Mouse (Mus musculus) embryonic facial prominence, embryonic 15.5 days (tissue): ENCODE data around the gene Nphp3. TPM values are rescaled to one million over a fixed set of nuclear protein-coding genes. Genes with fewer than 3 reads are reported as not detected.

Experiments used
- ATAC-seq: fragments of 200-750 bp; cut with Nextera tagmentation; 2 replicates; pipeline ENCODE4 v1.8.0; 2017; ENCODE audit warnings: low read depth, moderate TSS enrichment; ENCODE audit not compliant: insufficient number of reproducible peaks, low FRiP score, low TSS enrichment
- H3K27ac ChIP-seq: fragments of 300-500 bp; sonication (generic); replicated peaks from 2 replicates; pipeline ENCODE4 v1.5.1; 2015; ENCODE audit warnings: mild to moderate bottlenecking, inconsistent platforms
- H3K27me3 ChIP-seq: fragments of 300-500 bp; sonication (generic); 2 replicates; pipeline ENCODE4 v1.6.1; 2015; ENCODE audit warnings: inconsistent platforms
- H3K36me3 ChIP-seq: fragments of 300-500 bp; sonication (generic); 2 replicates; pipeline ENCODE4 v1.6.1; 2015; ENCODE audit warnings: mild to moderate bottlenecking, inconsistent platforms
- H3K4me1 ChIP-seq: fragments of 300-500 bp; sonication (generic); 2 replicates; pipeline ENCODE4 v1.6.1; 2015; ENCODE audit warnings: inconsistent platforms
- H3K4me2 ChIP-seq: fragments of 300-500 bp; sonication (generic); replicated peaks from 2 replicates; pipeline ENCODE4 v1.6.1; 2015; ENCODE audit warnings: mild to moderate bottlenecking, inconsistent platforms
- H3K4me3 ChIP-seq: fragments of 300-500 bp; sonication (generic); replicated peaks from 2 replicates; pipeline ENCODE4 v1.5.1; 2015; ENCODE audit warnings: mild to moderate bottlenecking, inconsistent platforms
- H3K9ac ChIP-seq: fragments of 300-500 bp; sonication (generic); 2 replicates; pipeline ENCODE4 v1.6.1; 2015; ENCODE audit warnings: inconsistent platforms
- H3K9me3 ChIP-seq: fragments of 300-500 bp; sonication (generic); replicated peaks from 2 replicates; pipeline ENCODE4 v1.6.1; 2016; ENCODE audit warnings: inconsistent platforms
- WGBS: fragments of 180-500 bp; shearing (Covaris S2); methylation state at CpG from one replicate; pipeline ENCODE4 v1.1.7; 2015; 5-methylcytosine and 5-hydroxymethylcytosine counted together
- polyA plus RNA-seq: library from polyadenylated mRNA; unstranded; fragments of >200 nt; fragmentation: Nextera tagmentation; extraction: Ambion mirVana; gene quantifications from 2 replicates; pipeline ENCODE4 v1.2.1, GENCODE M21; 2015

Nphp3 gene
- 6.8 and 7.1 TPM in 2 replicates for polyA plus RNA-seq

DNA sequence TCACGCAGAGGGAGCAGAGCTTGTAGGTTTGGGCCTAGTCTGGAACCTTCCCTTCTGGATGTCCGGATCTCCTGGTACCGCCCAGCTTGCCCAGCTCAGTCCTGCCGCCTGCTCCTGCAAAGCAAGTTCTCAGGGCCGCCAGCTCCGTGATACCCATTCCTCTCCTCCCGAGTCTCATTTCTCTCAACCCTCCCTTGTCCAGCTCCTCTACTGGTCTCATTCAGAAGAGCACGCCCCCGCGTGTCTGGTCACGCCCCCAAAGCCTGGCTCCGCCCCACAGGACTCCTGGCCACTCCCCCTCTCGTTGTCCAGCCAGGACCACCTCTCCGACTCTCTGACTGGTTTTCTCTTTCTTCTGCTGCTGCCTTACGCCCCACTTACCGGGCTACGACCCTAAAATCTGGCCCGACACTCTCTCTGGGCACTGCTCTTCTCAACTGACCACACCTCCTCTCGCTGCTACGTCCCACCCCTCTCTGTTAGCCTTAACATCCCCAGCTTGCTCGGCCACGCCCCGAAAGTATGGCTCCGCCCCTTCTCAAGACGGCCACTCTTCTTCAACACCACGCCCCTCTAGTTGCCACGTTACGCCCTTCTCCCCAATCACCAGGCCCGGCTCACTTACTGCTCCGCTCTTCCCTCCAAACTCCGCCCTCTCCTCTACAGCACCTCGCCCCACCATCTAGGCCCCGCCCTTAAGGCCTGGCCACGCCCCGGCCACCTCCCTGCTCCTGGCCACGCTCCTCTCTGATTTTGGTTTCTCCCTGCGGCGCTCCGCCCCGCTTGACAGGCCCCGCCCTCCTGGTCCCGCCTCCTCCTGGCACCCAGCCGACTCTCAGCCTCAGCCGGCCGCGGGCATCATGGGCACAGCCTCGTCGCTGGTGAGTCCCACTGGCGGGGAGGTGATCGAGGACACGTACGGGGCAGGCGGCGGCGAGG lies at the start of gene Nphp3:
Nphp3 (plus strand) TSS at position 624 of the 939 bp plus-strand sequence.
- Histone ChIP-seq H3K4me1 (peaks cover 14% of the 10 kb centered on the region), H3K9ac (peak within 1 kb of the TSS; percentile 61), H3K36me3 (peaks cover 13% of the 10 kb centered on the region), H3K4me3 (peak within 1 kb of the TSS; percentile 70), H3K4me2 (peak within 1 kb of the TSS; percentile 71), H3K9me3 (no peaks in the 10 kb centered on the region), H3K27ac (peak within 1 kb of the TSS; percentile 92), H3K27me3 (no peaks in the 10 kb centered on the region; the same call in 1 of the 2 replicates)
- WGBS, result under 1% methylated on average over 55 of the region's 55 CpGs
- ATAC-seq, result peak; percentile 98

GRCm38 (mm10) chr9:103958722-103959121 lies 43.6 kb upstream of the Nphp3 start:
- ATAC-seq, result no peak
- no peaks in the 10 kb centered on the region for H3K27me3 ChIP-seq
- no peak overlapping the region for H3K4me3 ChIP-seq
- no peak overlapping the region for H3K4me2 ChIP-seq
- no peaks in the 10 kb centered on the region for H3K36me3 ChIP-seq
- WGBS, result 79% methylated on average over 6 of the region's 6 CpGs
- no peak overlapping the region for H3K27ac ChIP-seq
- H3K4me1 ChIP-seq, result no peaks in the 10 kb centered on the region
- H3K9ac ChIP-seq, result no peak overlapping the region
- H3K9me3 ChIP-seq, result no peaks in the 10 kb centered on the region

GRCm38 (mm10) chr9:103959989-103960388 lies 42.4 kb upstream of the Nphp3 start:
- Histone ChIP-seq H3K27me3 (no peaks in the 10 kb centered on the region), H3K27ac (no peak overlapping the region), H3K4me1 (no peaks in the 10 kb centered on the region), H3K9ac (no peak overlapping the region), H3K4me3 (no peak overlapping the region), H3K4me2 (no peak overlapping the region), H3K36me3 (no peaks in the 10 kb centered on the region), H3K9me3 (no peaks in the 10 kb centered on the region)
- WGBS, result 81% methylated on average over 10 of the region's 10 CpGs
- no peak for ATAC-seq

- Histone ChIP-seq H3K4me2 (no peak overlapping the region), H3K9ac (no peak overlapping the region), H3K36me3 (no peaks in the 10 kb centered on the region), H3K9me3 (no peaks in the 10 kb centered on the region), H3K27ac (no peak overlapping the region), H3K4me3 (no peak overlapping the region), H3K4me1 (0 out of 2 replicates have a peak, but pooled peaks cover 5% of the 10 kb centered on the region), H3K27me3 (no peaks in the 10 kb centered on the region; the same call in 1 of the 2 replicates)
- 4% methylated on average over 2 of the region's 2 CpGs for WGBS
- ATAC-seq, result no peak
Measured at GRCm38 (mm10) chr9:103996496-103996895, 5.8 kb upstream of the Nphp3 start.

DNA sequence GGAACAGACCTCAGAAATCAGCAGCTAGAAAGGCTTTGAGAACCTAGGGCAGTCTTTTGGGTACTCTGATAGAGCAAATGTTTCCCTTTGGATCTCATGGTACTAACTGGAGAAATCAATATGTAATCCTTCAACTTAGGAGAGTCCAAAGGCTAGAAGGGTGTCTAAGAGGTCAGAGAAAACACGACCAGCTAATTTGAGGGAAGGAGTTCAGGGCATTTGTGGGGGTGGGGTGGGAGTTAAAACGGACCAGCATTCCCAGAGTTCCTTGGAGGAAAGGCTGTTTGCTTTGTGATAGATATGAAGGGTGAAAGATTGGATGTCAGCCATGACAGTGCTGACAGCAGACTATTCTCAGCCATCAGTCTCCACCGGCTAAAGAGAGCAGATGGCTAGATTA lies 1.7 kb upstream of the Nphp3 start:
- H3K36me3 ChIP-seq, result peaks cover 3% of the 10 kb centered on the region
- no peak for ATAC-seq

DNA sequence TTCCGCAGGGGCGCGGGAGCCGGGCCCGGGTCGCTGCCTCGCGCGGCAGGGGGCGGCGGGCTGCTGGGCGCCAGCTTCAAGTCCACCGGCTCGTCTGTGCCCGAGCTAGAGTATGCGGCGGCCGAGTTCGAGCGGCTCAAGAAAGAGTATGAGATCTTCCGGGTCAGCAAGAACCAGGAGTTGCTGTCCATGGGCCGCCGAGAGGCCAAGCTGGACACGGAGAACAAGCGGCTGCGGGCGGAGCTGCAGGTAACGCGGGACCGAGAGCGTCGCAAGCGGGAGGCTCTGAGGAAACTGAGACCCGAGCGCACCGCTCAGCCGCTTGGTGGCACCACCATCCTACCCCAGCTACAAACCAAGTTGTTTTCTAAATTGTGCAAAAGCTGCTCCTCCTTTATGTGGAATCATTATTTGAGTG lies 578 bp downstream of the Nphp3 start:
- Histone ChIP-seq H3K36me3 (peaks cover 13% of the 10 kb centered on the region), H3K9ac (peak overlapping the region; percentile 61), H3K27ac (peak overlapping the region; percentile 92), H3K4me2 (peak overlapping the region; percentile 71), H3K4me3 (peak overlapping the region; percentile 70), H3K4me1 (peaks cover 14% of the 10 kb centered on the region), H3K9me3 (no peaks in the 10 kb centered on the region), H3K27me3 (no peaks in the 10 kb centered on the region; the same call in 1 of the 2 replicates)
- peak; percentile 28 for ATAC-seq
- whole genome bisulfite sequencing, result under 1% methylated on average over 37 of the region's 37 CpGs

More for the DNA sequence above, 1.7 kb upstream of the Nphp3 start:
- WGBS, result 43% methylated on average over 3 of the region's 3 CpGs
- no peak overlapping the region for H3K4me3 ChIP-seq
- no peaks in the 10 kb centered on the region for H3K9me3 ChIP-seq
- peaks cover 14% of the 10 kb centered on the region for H3K4me1 ChIP-seq
- no peak overlapping the region for H3K27ac ChIP-seq
- H3K4me2 ChIP-seq, result no peak overlapping the region
- no peaks in the 10 kb centered on the region; the same call in 1 of the 2 replicates for H3K27me3 ChIP-seq
- H3K9ac ChIP-seq, result no peak overlapping the region

GRCm38 (mm10) chr9:104014526-104014925 lies 12.2 kb downstream of the Nphp3 start:
- Histone ChIP-seq H3K27me3 (no peaks in the 10 kb centered on the region), H3K4me2 (no peak overlapping the region), H3K9me3 (no peaks in the 10 kb centered on the region), H3K27ac (no peak overlapping the region), H3K36me3 (peaks cover 58% of the 10 kb centered on the region), H3K4me1 (no peaks in the 10 kb centered on the region), H3K4me3 (no peak overlapping the region), H3K9ac (no peak overlapping the region)
- no peak for ATAC-seq
- 73% methylated on average over 1 of the region's 1 CpGs for WGBS

DNA sequence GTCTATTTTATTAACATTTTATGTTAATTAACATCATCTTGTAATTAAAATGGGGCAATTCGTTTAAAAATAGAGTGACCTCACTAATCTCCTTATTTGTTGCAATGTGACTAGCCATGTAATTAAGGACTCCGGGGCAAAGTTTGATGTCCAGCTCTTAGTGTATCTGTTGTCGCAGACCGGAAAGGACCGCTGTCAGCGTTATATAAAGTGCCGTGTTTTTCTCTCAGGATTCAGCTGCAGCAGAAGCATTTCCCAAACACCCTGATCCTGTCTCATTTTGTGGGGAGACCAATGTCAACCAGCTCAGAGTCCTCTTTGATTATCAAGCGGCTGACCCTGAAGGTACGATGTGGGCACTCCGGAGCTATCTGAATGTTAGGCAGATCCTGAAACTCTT lies 18.7 kb downstream of the Nphp3 start:
- Histone ChIP-seq H3K4me3 (no peak overlapping the region), H3K27ac (no peak overlapping the region), H3K4me2 (no peak overlapping the region), H3K4me1 (no peaks in the 10 kb centered on the region), H3K9ac (no peak overlapping the region), H3K36me3 (peaks cover 85% of the 10 kb centered on the region), H3K27me3 (no peaks in the 10 kb centered on the region), H3K9me3 (no peaks in the 10 kb centered on the region)
- 92% methylated on average over 10 of the region's 10 CpGs for WGBS
- ATAC-seq, result no peak

GRCm38 (mm10) chr9:104027186-104027585 lies 24.8 kb downstream of the Nphp3 start:
- no peaks in the 10 kb centered on the region for H3K4me1 ChIP-seq
- no peak overlapping the region for H3K4me2 ChIP-seq
- H3K27ac ChIP-seq, result no peak overlapping the region
- H3K9me3 ChIP-seq, result 0 out of 2 replicates have a peak, but pooled peaks cover 8% of the 10 kb centered on the region
- ATAC-seq, result no peak
- 95% methylated on average over 8 of the region's 8 CpGs for WGBS
- peaks cover 65% of the 10 kb centered on the region for H3K36me3 ChIP-seq
- no peak overlapping the region for H3K4me3 ChIP-seq
- no peak overlapping the region for H3K9ac ChIP-seq
- H3K27me3 ChIP-seq, result no peaks in the 10 kb centered on the region

GRCm38 (mm10) chr9:104029861-104030260 lies 27.5 kb downstream of the Nphp3 start:
- no peak for ATAC-seq
- H3K27ac ChIP-seq, result no peak overlapping the region
- no peak overlapping the region for H3K9ac ChIP-seq
- no peaks in the 10 kb centered on the region for H3K4me1 ChIP-seq
- no peak overlapping the region for H3K4me3 ChIP-seq
- no peak overlapping the region for H3K4me2 ChIP-seq
- 88% methylated on average over 11 of the region's 11 CpGs for WGBS
- H3K36me3 ChIP-seq, result peaks cover 58% of the 10 kb centered on the region
- H3K27me3 ChIP-seq, result no peaks in the 10 kb centered on the region
- 0 out of 2 replicates have a peak, but pooled peaks cover 8% of the 10 kb centered on the region for H3K9me3 ChIP-seq

- Histone ChIP-seq H3K9me3 (no peaks in the 10 kb centered on the region), H3K4me2 (no peak overlapping the region), H3K36me3 (peaks cover 54% of the 10 kb centered on the region), H3K9ac (no peak overlapping the region), H3K27me3 (no peaks in the 10 kb centered on the region), H3K27ac (no peak overlapping the region), H3K4me3 (no peak overlapping the region), H3K4me1 (no peaks in the 10 kb centered on the region)
- 84% methylated on average over 8 of the region's 8 CpGs for WGBS
- ATAC-seq, result no peak
Measured at GRCm38 (mm10) chr9:104034231-104034630, 31.9 kb downstream of the Nphp3 start.
